ENCODE assay signal across 8 mouse cellular contexts in genomic region chr10:74642125-74642524, GRCm38 (mm10).
A peak's percentile ranks its signal among the peaks of the same experiment; 100 is the strongest.
DNase-seq lines count a peak whose midpoint lies in the region; ATAC-seq lines count a peak whose summit lies in the region.

No protein-coding gene starts in this region.

- H3K4me2 ChIP-seq in liver, embryonic 12.5 days = no peak overlapping the region

- DNase-seq in adrenal gland, adult 18-20 months (ENCODE audit: low spot score in 2 of 2) = peak; percentile 34 to 38
- no peak for DNase-seq in adrenal gland, adult 8-10 months
- DNase-seq in liver = peak; percentile 12
- DNase-seq in adrenal gland, postnatal 10 days = peak; percentile 52
- peak; percentile 26 for DNase-seq in lung, postnatal 36 days
- no peak for DNase-seq in Muller cell, postnatal 12 days (ENCODE audit: inconsistent ontology term)
- no peak for DNase-seq in gastrocnemius, adult 8-10 months (ENCODE audit: low spot score in 2 of 2)

- 0 out of 2 replicates have a peak, but pooled peaks cover 4% of the 10 kb centered on the region for H3K9me3 ChIP-seq in liver, embryonic 12.5 days (replicated peaks)

- no peak for ATAC-seq in liver, embryonic 12.5 days

- WGBS in liver, embryonic 12.5 days (ENCODE audit: insufficient replicate concordance) = 45% methylated on average over 6 of the region's 6 CpGs

- H3K36me3 ChIP-seq in liver, embryonic 12.5 days = no peaks in the 10 kb centered on the region

- H3K4me1 ChIP-seq in liver, embryonic 12.5 days = no peaks in the 10 kb centered on the region

- H3K9ac ChIP-seq in liver, embryonic 12.5 days = no peak overlapping the region

- H3K27ac ChIP-seq in liver, embryonic 12.5 days = no peak overlapping the region

- H3K27me3 ChIP-seq in liver, embryonic 12.5 days (replicated peaks) = no peaks in the 10 kb centered on the region

- H3K4me3 ChIP-seq in liver, embryonic 12.5 days = no peak overlapping the region

Comparison
In these comparisons a context has a peak if more than half of its experiments do, and no peak if none do; other contexts are left out.
1. DNase-seq: peak in adrenal gland, adult 18-20 months (2 of 2), liver (single experiment), adrenal gland, postnatal 10 days (single experiment) and lung, postnatal 36 days (single experiment); none in adrenal gland, adult 8-10 months (single experiment), Muller cell, postnatal 12 days (single experiment) and gastrocnemius, adult 8-10 months (0 of 2).